Mouse (Mus musculus): ENCODE measurements around the gene Traf2. TPM values are rescaled to one million over a fixed set of nuclear protein-coding genes. Genes with fewer than 3 reads are reported as not detected.

Traf2 gene
- polyA plus RNA-seq, 1 experiment from 2014 or later, result 10.6 TPM

DNA sequence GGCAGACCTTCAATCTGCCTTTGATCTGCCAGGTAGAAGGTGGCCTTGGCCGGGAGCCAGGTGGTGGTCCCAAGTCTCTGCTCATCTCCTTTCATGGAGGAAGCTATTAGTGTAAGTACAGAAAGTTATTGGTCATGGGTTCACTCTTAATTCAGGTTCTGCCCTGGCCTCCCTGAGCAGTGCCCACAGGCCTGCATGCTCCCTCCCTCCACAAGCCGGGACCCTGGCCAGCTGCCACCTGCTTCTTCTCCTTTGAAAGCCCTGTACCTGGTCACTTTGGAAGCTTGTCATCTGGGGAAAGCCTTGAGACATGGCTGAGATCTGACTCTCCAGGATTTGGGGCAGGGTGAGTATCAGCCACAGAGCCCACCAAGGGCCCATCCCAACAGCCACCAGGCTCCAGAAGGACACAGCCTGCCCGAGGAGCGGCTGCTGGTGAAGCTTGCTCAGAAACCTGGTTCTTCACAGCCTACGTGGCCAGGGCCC is 53.2 kb downstream of the Traf2 start, which contains the start of gene Lcn12:
Gene Lcn12 (minus strand): TSS at position 436 of the 486 bp plus-strand sequence.
- no peak for ATAC-seq
- Histone ChIP-seq H3K9ac (replicated peaks) (no peak within 1 kb of the TSS), H3K4me2 (ENCODE audit: low read depth, low read length) (no peak within 1 kb of the TSS), H3K9me3 (ENCODE audit: low read length) (no peaks in the 10 kb centered on the region), H3K27ac (ENCODE audit: low read depth) (no peak within 1 kb of the TSS), H3K36me3 (replicated peaks; ENCODE audit: insufficient read depth, low read length) (no peaks in the 10 kb centered on the region), H3K27me3 (ENCODE audit: insufficient read depth, low read length) (no peaks in the 10 kb centered on the region), H3K4me3 (ENCODE audit: low read depth, low read length) (no peak within 1 kb of the TSS), H3K4me1 (ENCODE audit: insufficient read depth) (no peaks in the 10 kb centered on the region)
- 77% methylated on average over 5 of the region's 5 CpGs for WGBS (ENCODE audit: insufficient replicate concordance)
- no peak for DNase-seq
- TF ChIP-seq CTCF (IDR thresholded peaks at IDR 0.05; ENCODE audit: low read depth), result no peak
- TF ChIP-seq EP300 (IDR thresholded peaks at IDR 0.05; ENCODE audit: low read depth), result no peak

DNA sequence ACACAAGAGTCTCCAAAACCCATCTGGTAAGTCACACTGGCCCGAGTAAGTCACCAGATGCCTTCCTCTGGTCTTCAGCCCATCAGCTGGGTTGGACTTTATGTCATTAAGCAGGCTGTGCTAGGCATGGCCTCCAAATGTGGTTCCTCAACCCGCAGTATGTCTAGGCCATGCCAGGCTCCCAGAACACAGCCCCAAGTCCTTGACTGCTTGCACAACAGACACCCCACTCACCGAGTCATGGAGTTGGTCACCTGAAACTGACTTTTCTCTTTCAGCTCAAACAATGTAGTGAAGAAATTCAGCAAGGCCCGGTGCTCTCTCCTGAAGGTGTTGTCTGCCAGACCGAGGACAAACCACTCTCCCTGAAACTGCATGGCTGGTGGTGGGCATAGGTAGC is 53.8 kb downstream of the Traf2 start:
- H3K4me2 ChIP-seq (ENCODE audit: low read depth, low read length), result no peak overlapping the region
- H3K27me3 ChIP-seq (ENCODE audit: insufficient read depth, low read length), result no peaks in the 10 kb centered on the region
- H3K9ac ChIP-seq (replicated peaks), result no peak overlapping the region
- ATAC-seq (no peak), DNase-seq (no peak)
- TF ChIP-seq CTCF (IDR thresholded peaks at IDR 0.05; ENCODE audit: low read depth) (no peak), EP300 (IDR thresholded peaks at IDR 0.05; ENCODE audit: low read depth) (no peak)
- WGBS (ENCODE audit: insufficient replicate concordance), result 73% methylated on average over 5 of the region's 5 CpGs
- no peak overlapping the region for H3K4me3 ChIP-seq (ENCODE audit: low read depth, low read length)
- no peaks in the 10 kb centered on the region for H3K9me3 ChIP-seq (ENCODE audit: low read length)
- no peak overlapping the region for H3K27ac ChIP-seq (ENCODE audit: low read depth)
- no peaks in the 10 kb centered on the region for H3K4me1 ChIP-seq (ENCODE audit: insufficient read depth)
- no peaks in the 10 kb centered on the region for H3K36me3 ChIP-seq (replicated peaks; ENCODE audit: insufficient read depth, low read length)

DNA sequence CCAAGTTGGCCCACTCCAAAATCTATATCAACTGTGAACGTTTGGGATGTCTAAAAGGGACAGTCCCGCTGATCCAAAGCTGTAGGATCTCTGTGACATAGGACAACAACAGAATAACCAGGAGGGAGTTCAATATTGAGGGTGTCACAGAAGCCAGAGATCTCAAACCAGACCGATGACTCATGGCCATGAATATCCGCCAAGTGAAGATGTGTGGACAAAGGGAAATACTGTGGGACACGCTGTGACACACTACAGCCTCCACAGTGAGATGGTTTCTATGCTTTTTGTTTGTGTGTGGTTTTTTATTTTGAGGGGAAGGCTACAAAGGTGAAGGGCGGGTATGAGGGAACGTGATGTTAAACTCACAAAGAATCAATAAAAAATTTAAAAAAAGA is 58.1 kb downstream of the Traf2 start:
- H3K9ac ChIP-seq (replicated peaks), result no peak overlapping the region
- no peaks in the 10 kb centered on the region for H3K36me3 ChIP-seq (replicated peaks; ENCODE audit: insufficient read depth, low read length)
- peaks cover 9% of the 10 kb centered on the region; the same call in 1 of the 2 replicates for H3K4me1 ChIP-seq (ENCODE audit: insufficient read depth)
- no peak overlapping the region for H3K4me3 ChIP-seq (ENCODE audit: low read depth, low read length)
- DNase-seq, result no peak
- H3K9me3 ChIP-seq (ENCODE audit: low read length), result no peaks in the 10 kb centered on the region
- TF ChIP-seq EP300 (IDR thresholded peaks at IDR 0.05; ENCODE audit: low read depth), result no peak
- no peak for TF ChIP-seq CTCF (IDR thresholded peaks at IDR 0.05; ENCODE audit: low read depth)
- ATAC-seq, result no peak
- H3K4me2 ChIP-seq (ENCODE audit: low read depth, low read length), result no peak overlapping the region
- no peak overlapping the region for H3K27ac ChIP-seq (ENCODE audit: low read depth)
- no peaks in the 10 kb centered on the region for H3K27me3 ChIP-seq (ENCODE audit: insufficient read depth, low read length)
- WGBS (ENCODE audit: insufficient replicate concordance), result 69% methylated on average over 7 of the region's 7 CpGs

DNA sequence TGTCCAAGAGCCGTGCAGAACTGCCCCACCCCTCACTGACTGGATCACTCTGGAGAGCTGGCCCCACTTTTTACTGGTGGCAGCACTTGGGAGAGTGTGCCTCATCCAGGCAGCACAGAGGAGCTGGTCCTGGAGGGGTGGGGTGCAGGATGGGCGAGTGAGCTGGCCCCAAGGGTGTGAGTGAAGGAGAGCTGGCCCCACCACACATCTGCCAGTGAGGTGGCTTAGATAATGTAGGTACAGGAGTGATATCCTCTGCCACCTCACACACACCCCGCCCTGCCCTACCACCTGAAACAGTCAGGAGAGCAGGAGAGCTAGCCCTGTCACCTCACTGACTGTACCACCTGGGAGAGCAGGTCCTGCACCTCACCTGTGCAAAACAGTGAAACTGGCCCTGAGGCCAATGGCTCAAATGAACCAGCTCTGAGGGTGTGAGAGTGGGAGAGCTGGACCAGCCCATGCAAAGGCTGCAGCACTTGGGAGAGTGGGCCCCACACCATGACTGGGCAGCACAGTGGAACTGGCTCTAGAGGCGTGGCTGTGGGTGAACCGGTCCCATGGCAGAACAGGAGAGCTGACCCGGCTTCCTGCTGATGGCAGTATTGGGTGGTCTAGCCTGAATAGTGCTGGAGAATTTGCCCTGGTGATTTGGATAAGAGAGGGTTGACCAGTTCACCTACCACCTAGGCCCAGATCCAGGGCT is 58.6 kb downstream of the Traf2 start:
- H3K27ac ChIP-seq (ENCODE audit: low read depth), result no peak overlapping the region
- TF ChIP-seq EP300 (IDR thresholded peaks at IDR 0.05; ENCODE audit: low read depth), result no peak
- TF ChIP-seq CTCF (IDR thresholded peaks at IDR 0.05; ENCODE audit: low read depth), result no peak
- no peak for ATAC-seq

DNA sequence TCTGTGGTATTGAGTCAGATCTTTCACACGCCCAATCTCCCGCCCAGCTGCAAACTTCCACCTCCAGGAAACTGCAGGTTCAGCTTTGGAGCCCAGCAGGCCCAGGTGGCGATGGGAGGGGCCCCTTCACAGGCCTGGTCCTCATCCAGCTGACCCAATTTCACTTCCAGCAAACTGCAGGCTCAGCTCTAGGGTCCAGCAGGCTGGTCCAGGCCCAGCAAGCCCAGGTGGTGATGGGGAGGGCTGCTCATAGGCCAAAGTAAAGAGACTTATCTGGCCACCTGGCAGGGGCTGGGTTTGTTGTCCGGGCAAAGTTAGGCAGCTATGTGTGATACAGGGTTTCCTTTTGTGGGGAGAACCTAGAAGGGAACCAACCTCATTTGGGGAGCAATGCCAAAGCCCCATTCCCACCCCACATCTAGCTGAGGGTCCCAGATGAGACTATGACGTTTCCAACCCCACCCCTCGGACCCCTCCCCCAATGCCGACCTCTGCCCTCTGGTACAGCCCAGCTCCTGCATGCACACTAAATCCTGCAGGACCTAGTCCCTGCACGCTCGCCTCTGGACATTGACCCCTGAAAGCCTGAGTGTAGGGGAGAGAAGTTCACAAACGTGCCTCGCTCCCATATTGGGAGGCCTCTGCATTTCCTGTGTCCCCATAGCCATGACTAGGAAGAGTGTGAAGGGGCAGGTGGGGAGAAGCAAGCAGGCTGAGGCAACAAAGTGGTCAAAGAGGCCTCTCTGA is 61.7 kb downstream of the Traf2 start:
- no peak overlapping the region for H3K4me2 ChIP-seq (ENCODE audit: low read depth, low read length)
- H3K4me1 ChIP-seq (ENCODE audit: insufficient read depth), result peaks cover 9% of the 10 kb centered on the region; the same call in 1 of the 2 replicates
- 54% methylated on average over 11 of the region's 11 CpGs for WGBS (ENCODE audit: insufficient replicate concordance)
- DNase-seq (peak; percentile 40), ATAC-seq (peak; percentile 87)
- H3K9ac ChIP-seq (replicated peaks), result no peak overlapping the region
- peak overlapping the region; percentile 44; the same call in 1 of the 2 replicates for H3K27ac ChIP-seq (ENCODE audit: low read depth)
- no peak overlapping the region for H3K4me3 ChIP-seq (ENCODE audit: low read depth, low read length)
- no peaks in the 10 kb centered on the region for H3K9me3 ChIP-seq (ENCODE audit: low read length)
- H3K27me3 ChIP-seq (ENCODE audit: insufficient read depth, low read length), result no peaks in the 10 kb centered on the region
- no peaks in the 10 kb centered on the region for H3K36me3 ChIP-seq (replicated peaks; ENCODE audit: insufficient read depth, low read length)
- no peak for TF ChIP-seq CTCF (IDR thresholded peaks at IDR 0.05; ENCODE audit: low read depth)

More for the DNA sequence above, 58.6 kb downstream of the Traf2 start:
- Histone ChIP-seq H3K9me3 (ENCODE audit: low read length) (no peaks in the 10 kb centered on the region), H3K36me3 (replicated peaks; ENCODE audit: insufficient read depth, low read length) (no peaks in the 10 kb centered on the region), H3K4me3 (ENCODE audit: low read depth, low read length) (no peak overlapping the region), H3K4me1 (ENCODE audit: insufficient read depth) (peaks cover 9% of the 10 kb centered on the region; the same call in 1 of the 2 replicates), H3K27me3 (ENCODE audit: insufficient read depth, low read length) (no peaks in the 10 kb centered on the region), H3K4me2 (ENCODE audit: low read depth, low read length) (no peak overlapping the region), H3K9ac (replicated peaks) (no peak overlapping the region)
- DNase-seq, result no peak
- WGBS (ENCODE audit: insufficient replicate concordance), result 80% methylated on average over 6 of the region's 6 CpGs

DNA sequence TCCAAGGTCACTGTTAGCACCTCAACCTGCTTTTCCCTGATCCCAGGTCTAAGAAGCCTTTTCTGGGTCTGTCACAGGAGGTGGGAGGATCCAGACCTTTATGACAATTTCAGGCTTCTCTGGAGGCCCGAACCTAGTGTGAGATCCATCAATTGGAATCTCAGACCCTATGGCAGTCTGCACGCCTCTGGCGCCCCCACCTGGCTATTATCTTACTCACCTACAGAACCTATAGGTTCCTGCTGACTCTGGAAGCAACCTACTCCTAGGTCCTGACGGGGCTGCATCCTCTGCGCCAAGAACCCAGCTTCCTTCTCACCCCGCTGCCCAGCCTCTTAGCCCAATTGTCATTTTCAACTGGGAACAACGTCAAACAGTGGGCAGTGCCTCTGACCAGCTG is 63.8 kb downstream of the Traf2 start:
- Histone ChIP-seq H3K4me3 (ENCODE audit: low read depth, low read length) (no peak overlapping the region), H3K36me3 (replicated peaks; ENCODE audit: insufficient read depth, low read length) (no peaks in the 10 kb centered on the region), H3K4me2 (ENCODE audit: low read depth, low read length) (no peak overlapping the region), H3K9ac (replicated peaks) (no peak overlapping the region), H3K9me3 (ENCODE audit: low read length) (no peaks in the 10 kb centered on the region), H3K27me3 (ENCODE audit: insufficient read depth, low read length) (no peaks in the 10 kb centered on the region), H3K27ac (ENCODE audit: low read depth) (no peak overlapping the region), H3K4me1 (ENCODE audit: insufficient read depth) (peaks cover 9% of the 10 kb centered on the region; the same call in 1 of the 2 replicates)
- 8% methylated on average over 7 of the region's 7 CpGs for WGBS (ENCODE audit: insufficient replicate concordance)
- ATAC-seq, result no peak
- peak; percentile 79 for DNase-seq
- TF ChIP-seq EP300 (IDR thresholded peaks at IDR 0.05; ENCODE audit: low read depth) (no peak), CTCF (IDR thresholded peaks at IDR 0.05; ENCODE audit: low read depth) (peak; percentile 74)

All from liver, postnatal 0 days (tissue).